Mouse (Mus musculus): ENCODE results near the gene Cfap61.

DNA sequence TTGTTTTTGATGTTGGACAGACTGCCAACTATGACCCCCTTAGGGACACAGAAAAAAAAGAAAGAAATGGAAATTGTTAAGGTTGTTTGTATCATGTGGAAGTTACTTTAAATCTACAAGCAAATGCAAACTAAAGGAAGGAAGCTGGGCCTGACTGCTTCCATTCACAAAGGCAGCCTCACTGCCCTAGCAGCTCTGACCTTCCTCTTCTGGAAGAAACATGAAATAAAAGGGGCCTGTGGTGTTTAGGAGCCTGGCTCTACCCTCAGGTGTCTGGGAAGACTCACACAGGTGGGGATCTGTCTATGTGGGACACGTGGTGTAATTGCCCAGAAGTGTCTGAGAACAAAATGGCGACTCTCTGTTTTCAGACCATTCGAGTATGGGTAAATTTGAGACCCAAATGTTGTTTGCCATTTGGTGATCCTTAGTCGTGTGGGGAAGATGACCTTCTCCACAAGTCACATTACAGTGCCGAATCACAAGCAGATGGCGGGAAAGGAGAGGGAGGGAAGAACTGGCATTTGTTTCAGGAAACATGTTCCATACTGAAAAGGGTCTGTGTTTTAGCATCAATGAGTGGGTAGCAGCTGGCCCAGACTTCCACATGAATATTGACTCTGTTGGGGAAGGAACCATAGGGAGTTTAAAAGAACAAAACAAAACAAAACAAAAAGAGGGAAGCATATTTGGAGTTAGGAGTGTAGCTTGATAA, 45.7 kb upstream of the Cfap61 start:
- no peak for TF ChIP-seq CTCF (IDR thresholded peaks at IDR 0.05; ENCODE audit: low read depth)
- TF ChIP-seq EP300 (IDR thresholded peaks at IDR 0.05; ENCODE audit: low read depth), result no peak

Data from liver, postnatal 0 days (tissue).